Mouse (Mus musculus): ENCODE data around the gene Spsb4. TPM values are rescaled to one million over a fixed set of nuclear protein-coding genes. Genes with fewer than 3 reads are reported as not detected.
A peak's percentile ranks its signal among the peaks of the same experiment; 100 is the strongest.

Spsb4 gene
- polyA plus RNA-seq, 1 experiment from 2014 or later = 159 TPM

GRCm38 (mm10) chr9:97013153-97013552 lies 5.5 kb downstream of the Spsb4 start:
- 5% methylated on average over 6 of the region's 6 CpGs for WGBS
- Histone ChIP-seq H3K27ac (peak overlapping the region; percentile 93), H3K4me3 (peak overlapping the region; percentile 68), H3K4me1 (replicated peaks) (peaks cover 79% of the 10 kb centered on the region), H3K36me3 (peaks cover 51% of the 10 kb centered on the region), H3K27me3 (ENCODE audit: insufficient read depth, poor library complexity, severe bottlenecking) (0 out of 2 replicates have a peak, but pooled peaks cover 3% of the 10 kb centered on the region), H3K9me3 (peaks cover 3% of the 10 kb centered on the region; the same call in 1 of the 2 replicates)
- peak; percentile 75 for DNase-seq (ENCODE audit: low spot score)

- Histone ChIP-seq H3K9me3 (peaks cover 5% of the 10 kb centered on the region; the same call in 1 of the 2 replicates), H3K4me3 (peak overlapping the region; percentile 68; the same call in 1 of the 2 replicates), H3K27ac (peak overlapping the region; percentile 93), H3K36me3 (peaks cover 66% of the 10 kb centered on the region), H3K4me1 (replicated peaks) (peaks cover 83% of the 10 kb centered on the region), H3K27me3 (ENCODE audit: insufficient read depth, poor library complexity, severe bottlenecking) (0 out of 2 replicates have a peak, but pooled peaks cover 3% of the 10 kb centered on the region)
- 54% methylated on average over 15 of the region's 15 CpGs for WGBS
- DNase-seq (ENCODE audit: low spot score) = no peak
Observed at GRCm38 (mm10) chr9:97011454-97012195, 7.0 kb downstream of the Spsb4 start.

- Histone ChIP-seq H3K36me3 (peaks cover 73% of the 10 kb centered on the region), H3K27ac (peak overlapping the region; percentile 18), H3K4me1 (replicated peaks) (peaks cover 72% of the 10 kb centered on the region), H3K4me3 (no peak overlapping the region), H3K9me3 (peaks cover 5% of the 10 kb centered on the region; the same call in 1 of the 2 replicates), H3K27me3 (ENCODE audit: insufficient read depth, poor library complexity, severe bottlenecking) (0 out of 2 replicates have a peak, but pooled peaks cover 3% of the 10 kb centered on the region)
- DNase-seq (ENCODE audit: low spot score) = no peak
- WGBS = 91% methylated on average over 6 of the region's 6 CpGs
Observed at GRCm38 (mm10) chr9:97010447-97010846, 8.2 kb downstream of the Spsb4 start.

GRCm38 (mm10) chr9:97004726-97005125 lies 13.9 kb downstream of the Spsb4 start:
- Histone ChIP-seq H3K4me3 (no peak overlapping the region), H3K9me3 (peaks cover 5% of the 10 kb centered on the region; the same call in 1 of the 2 replicates), H3K36me3 (peaks cover 63% of the 10 kb centered on the region), H3K27me3 (ENCODE audit: insufficient read depth, poor library complexity, severe bottlenecking) (no peaks in the 10 kb centered on the region), H3K27ac (no peak overlapping the region), H3K4me1 (replicated peaks) (peaks cover 59% of the 10 kb centered on the region)
- 27% methylated on average over 3 of the region's 3 CpGs for WGBS
- DNase-seq (ENCODE audit: low spot score) = no peak

GRCm38 (mm10) chr9:97003173-97003572 lies 15.5 kb downstream of the Spsb4 start:
- WGBS = 76% methylated on average over 5 of the region's 5 CpGs
- Histone ChIP-seq H3K4me1 (replicated peaks) (peaks cover 65% of the 10 kb centered on the region), H3K9me3 (peaks cover 2% of the 10 kb centered on the region; the same call in 1 of the 2 replicates), H3K36me3 (peaks cover 59% of the 10 kb centered on the region), H3K4me3 (no peak overlapping the region), H3K27ac (no peak overlapping the region), H3K27me3 (ENCODE audit: insufficient read depth, poor library complexity, severe bottlenecking) (no peaks in the 10 kb centered on the region)
- no peak for DNase-seq (ENCODE audit: low spot score)

GRCm38 (mm10) chr9:97002654-97003053 lies 16.0 kb downstream of the Spsb4 start:
- Histone ChIP-seq H3K36me3 (peaks cover 58% of the 10 kb centered on the region), H3K27ac (peak overlapping the region; percentile 54; the same call in 1 of the 2 replicates), H3K27me3 (ENCODE audit: insufficient read depth, poor library complexity, severe bottlenecking) (no peaks in the 10 kb centered on the region), H3K4me3 (no peak overlapping the region), H3K4me1 (replicated peaks) (peaks cover 62% of the 10 kb centered on the region), H3K9me3 (no peaks in the 10 kb centered on the region)
- 92% methylated on average over 8 of the region's 8 CpGs for WGBS
- DNase-seq (ENCODE audit: low spot score) = no peak

- Histone ChIP-seq H3K4me3 (no peak overlapping the region), H3K9me3 (no peaks in the 10 kb centered on the region), H3K27me3 (ENCODE audit: insufficient read depth, poor library complexity, severe bottlenecking) (no peaks in the 10 kb centered on the region), H3K27ac (peak overlapping the region; percentile 54; the same call in 1 of the 2 replicates), H3K4me1 (replicated peaks) (peaks cover 56% of the 10 kb centered on the region), H3K36me3 (peaks cover 58% of the 10 kb centered on the region)
- no peak for DNase-seq (ENCODE audit: low spot score)
- whole genome bisulfite sequencing = 69% methylated on average over 7 of the region's 7 CpGs
Observed at GRCm38 (mm10) chr9:97002025-97002424, 16.6 kb downstream of the Spsb4 start.

- DNase-seq (ENCODE audit: low spot score) = no peak
- H3K27ac ChIP-seq = 0 out of 2 replicates have a peak overlapping the region, but pooled peaks have one; percentile 23
- no peaks in the 10 kb centered on the region for H3K9me3 ChIP-seq
- peaks cover 52% of the 10 kb centered on the region for H3K4me1 ChIP-seq (replicated peaks)
- peaks cover 58% of the 10 kb centered on the region for H3K36me3 ChIP-seq
- H3K27me3 ChIP-seq (ENCODE audit: insufficient read depth, poor library complexity, severe bottlenecking) = no peaks in the 10 kb centered on the region
- no peak overlapping the region for H3K4me3 ChIP-seq
- 86% methylated on average over 10 of the region's 10 CpGs for WGBS
Observed at GRCm38 (mm10) chr9:97001458-97001857, 17.2 kb downstream of the Spsb4 start.

GRCm38 (mm10) chr9:96995717-96996116 lies 22.9 kb downstream of the Spsb4 start:
- peaks cover 69% of the 10 kb centered on the region for H3K4me1 ChIP-seq (replicated peaks)

GRCm38 (mm10) chr9:96994733-96995132 lies 23.9 kb downstream of the Spsb4 start:
- Histone ChIP-seq H3K4me1 (replicated peaks) (peaks cover 71% of the 10 kb centered on the region), H3K27ac (no peak overlapping the region), H3K9me3 (no peaks in the 10 kb centered on the region; the same call in 1 of the 2 replicates), H3K27me3 (ENCODE audit: insufficient read depth, poor library complexity, severe bottlenecking) (peaks cover 9% of the 10 kb centered on the region; the same call in 1 of the 2 replicates), H3K4me3 (no peak overlapping the region), H3K36me3 (peaks cover 81% of the 10 kb centered on the region)
- WGBS = 87% methylated on average over 9 of the region's 9 CpGs
- no peak for DNase-seq (ENCODE audit: low spot score)

More at GRCm38 (mm10) chr9:96995717-96996116, 22.9 kb downstream of the Spsb4 start:
- Histone ChIP-seq H3K9me3 (no peaks in the 10 kb centered on the region; the same call in 1 of the 2 replicates), H3K27me3 (ENCODE audit: insufficient read depth, poor library complexity, severe bottlenecking) (peaks cover 9% of the 10 kb centered on the region; the same call in 1 of the 2 replicates), H3K27ac (no peak overlapping the region), H3K36me3 (peaks cover 88% of the 10 kb centered on the region), H3K4me3 (no peak overlapping the region)
- WGBS = 96% methylated on average over 25 of the region's 25 CpGs
- DNase-seq (ENCODE audit: low spot score) = no peak

GRCm38 (mm10) chr9:96991118-96991517 lies 27.5 kb downstream of the Spsb4 start:
- Histone ChIP-seq H3K27ac (peak overlapping the region; percentile 80), H3K4me1 (replicated peaks) (peaks cover 98% of the 10 kb centered on the region), H3K36me3 (peaks cover 74% of the 10 kb centered on the region), H3K9me3 (no peaks in the 10 kb centered on the region; the same call in 1 of the 2 replicates), H3K4me3 (no peak overlapping the region), H3K27me3 (ENCODE audit: insufficient read depth, poor library complexity, severe bottlenecking) (peaks cover 22% of the 10 kb centered on the region)
- WGBS = 82% methylated on average over 14 of the region's 14 CpGs
- no peak for DNase-seq (ENCODE audit: low spot score)

- Histone ChIP-seq H3K4me3 (peak overlapping the region; percentile 20; the same call in 1 of the 2 replicates), H3K27me3 (ENCODE audit: insufficient read depth, poor library complexity, severe bottlenecking) (peaks cover 35% of the 10 kb centered on the region), H3K4me1 (replicated peaks) (peaks cover 99% of the 10 kb centered on the region), H3K27ac (peak overlapping the region; percentile 80), H3K36me3 (peaks cover 73% of the 10 kb centered on the region), H3K9me3 (no peaks in the 10 kb centered on the region)
- WGBS = 8% methylated on average over 10 of the region's 10 CpGs
- DNase-seq (ENCODE audit: low spot score) = peak; percentile 93
Observed at GRCm38 (mm10) chr9:96989389-96989990, 29.2 kb downstream of the Spsb4 start.
